Mouse (Mus musculus) CH12.LX (cell line): ENCODE data around the gene Foxa3.

Experiments
- CTCF ChIP-seq, 2 experiments: IDR thresholded peaks in 1 of 2; conservative IDR thresholded peaks in 1 of 2; 2 replicates each; pipeline ENCODE4 v1.5.1; 2011 to 2012; ENCODE audit warnings: low read depth in 2 of 2, low read length in 2 of 2, improper control_type of control experiment in 1 of 2, inconsistent platforms in 1 of 2, mild to moderate bottlenecking in 1 of 2, moderate library complexity in 1 of 2
- E2F4 ChIP-seq: IDR thresholded peaks from 2 replicates; pipeline ENCODE4 v1.6.1; 2011; ENCODE audit warnings: low read depth, low read length, improper control_type of control experiment; ENCODE audit not compliant: insufficient replicate concordance
- ELF1 ChIP-seq: IDR thresholded peaks from 2 replicates; pipeline ENCODE4 v1.6.1; 2014; ENCODE audit warnings: low read depth, mild to moderate bottlenecking, inconsistent platforms, low read length, improper control_type of control experiment
- EP300 ChIP-seq: IDR thresholded peaks from 2 replicates; pipeline ENCODE4 v1.6.1; 2011; ENCODE audit warnings: low read length, improper control_type of control experiment
- HCFC1 ChIP-seq: IDR thresholded peaks from 2 replicates; pipeline ENCODE4 v1.6.1; 2012; ENCODE audit warnings: low read depth, mild to moderate bottlenecking, inconsistent platforms, low read length, improper control_type of control experiment
- MAX ChIP-seq: IDR thresholded peaks from 2 replicates; pipeline ENCODE4 v1.6.1; 2011; ENCODE audit warnings: low read length, improper control_type of control experiment
- MAZ ChIP-seq: IDR thresholded peaks from 2 replicates; pipeline ENCODE4 v1.6.1; 2012; ENCODE audit warnings: low read depth, mild to moderate bottlenecking, inconsistent platforms, low read length, improper control_type of control experiment, moderate library complexity
- MEF2A ChIP-seq: IDR thresholded peaks from 2 replicates; pipeline ENCODE4 v1.6.1; 2014; ENCODE audit warnings: low read depth, mild to moderate bottlenecking, inconsistent platforms, low read length, improper control_type of control experiment, borderline replicate concordance
- NRF1 ChIP-seq: IDR thresholded peaks from 2 replicates; pipeline ENCODE4 v1.6.1; 2014; ENCODE audit warnings: low read depth, mild to moderate bottlenecking, inconsistent platforms, low read length, improper control_type of control experiment, moderate library complexity
- POLR2A ChIP-seq: IDR thresholded peaks from 2 replicates; pipeline ENCODE4 v1.6.1; 2011; ENCODE audit warnings: low read depth, mild to moderate bottlenecking, improper control_type of control experiment, low read length
- SIN3A ChIP-seq: IDR thresholded peaks from 2 replicates; pipeline ENCODE4 v1.6.1; 2012; ENCODE audit warnings: low read length, improper control_type of control experiment, inconsistent platforms
- ZKSCAN1 ChIP-seq: IDR thresholded peaks from 2 replicates; pipeline ENCODE4 v1.6.1; 2012; ENCODE audit warnings: low read depth, inconsistent platforms, low read length, improper control_type of control experiment, borderline replicate concordance
- ZNF384 ChIP-seq: IDR thresholded peaks from 2 replicates; pipeline ENCODE4 v1.6.1; 2012; ENCODE audit warnings: low read depth, low read length, improper control_type of control experiment, inconsistent platforms

GRCm38 (mm10) chr7:19017909-19018308 lies 5.4 kb downstream of the Foxa3 start:
- TF ChIP-seq POLR2A, result no peak
- no peak for TF ChIP-seq CTCF (conservative IDR thresholded peaks at IDR 0.05 in 1 of 2, IDR thresholded peaks at IDR 0.05 in 1 of 2; ENCODE audit: low read depth in 2 of 2, low read length in 2 of 2)
- no peak for TF ChIP-seq MAX
- no peak for TF ChIP-seq HCFC1
- TF ChIP-seq MAZ, result no peak
- TF ChIP-seq E2F4, result no peak
- no peak for TF ChIP-seq ELF1
- no peak for TF ChIP-seq MEF2A
- TF ChIP-seq ZNF384, result no peak
- TF ChIP-seq SIN3A, result no peak
- TF ChIP-seq NRF1, result no peak
- no peak for TF ChIP-seq ZKSCAN1
- no peak for TF ChIP-seq EP300
